ENCODE assay signal across 11 mouse cellular contexts in the genomic region with DNA sequence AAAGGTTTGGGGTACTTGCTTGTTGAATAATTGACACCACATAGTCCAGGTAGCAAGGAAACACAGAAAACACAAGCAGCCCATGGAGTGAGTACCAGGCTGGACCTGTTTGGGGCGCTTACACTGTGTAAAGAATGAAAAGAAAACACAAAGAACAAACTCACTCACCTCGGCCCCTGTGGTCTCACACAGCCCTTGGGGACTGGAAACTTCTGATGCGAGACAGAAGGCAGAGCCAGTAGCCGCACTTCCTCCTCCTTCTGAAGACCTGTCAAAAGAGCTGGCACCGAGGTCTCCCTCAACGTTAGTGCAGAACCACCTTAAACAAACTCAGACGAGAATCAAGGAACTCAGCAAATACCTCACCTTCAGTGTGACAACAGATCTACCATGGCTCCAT.
DNase-seq lines count a peak whose midpoint lies in the region; ATAC-seq lines count a peak whose summit lies in the region.
"Had no signal": no experiment of that assay in that cellular context is flagged by ENCODE, and none has a peak within 500 bp of the region (broad histone marks: within the 10 kb centered on the region; RNA-seq: fewer than 3 reads in every experiment).

No protein-coding gene starts in this region.

- ATAC-seq in inflammation-experienced regulatory T-cells, adult 6 months = peak; percentile 60

- peak; percentile 7 for DNase-seq in kidney, postnatal 14 days
- DNase-seq in kidney, adult 8-10 months = no peak
- peak; percentile 43 to 82 for DNase-seq in natural killer cell, adult 2 months (ENCODE audit: low spot score in 2 of 2)
- peak; percentile 64 for DNase-seq in thymus, postnatal 14 days
- DNase-seq in urinary bladder, postnatal 36 days (ENCODE audit: low spot score in 2 of 2) = no peak
- DNase-seq in cerebellum, adult 11-12 months = no peak
- DNase-seq in cerebellum, postnatal 36 days = no peak
- DNase-seq: adrenal gland, postnatal 36 days; heart, postnatal 10 days; retina, postnatal 1 day had no signal

Comparison
In these comparisons a context has a peak if more than half of its experiments do, and no peak if none do; other contexts are left out.
1. DNase-seq: peak in kidney, postnatal 14 days (single experiment), natural killer cell, adult 2 months (2 of 2) and thymus, postnatal 14 days (single experiment); none in kidney, adult 8-10 months (0 of 2), urinary bladder, postnatal 36 days (0 of 2), cerebellum, adult 11-12 months (single experiment) and cerebellum, postnatal 36 days (0 of 2).